Mouse (Mus musculus) gastrocnemius, adult 8-10 months (tissue): Measurements from ENCODE around the gene Ccdc62. TPM values are rescaled to one million over a fixed set of nuclear protein-coding genes. Genes with fewer than 3 reads are reported as not detected.

Experiments
- DNase-seq, 2 experiments: peaks; one replicate each; pipeline ENCODE4 v3.0.0; 2022; ENCODE audit warnings: low spot score in 2 of 2
- total RNA-seq, 4 experiments: library from RNA; stranded (reverse); gene quantifications; 2 replicates each; pipeline ENCODE4 v1.2.4; 2022

Gene Ccdc62
- total RNA-seq, 4 experiments from 2014 or later: 0.56 to 2.1 (median 1.3) TPM

- DNase-seq: no peak
Measured at GRCm38 (mm10) chr5:124001274-124001673, 70.8 kb downstream of the Ccdc62 start.

DNA sequence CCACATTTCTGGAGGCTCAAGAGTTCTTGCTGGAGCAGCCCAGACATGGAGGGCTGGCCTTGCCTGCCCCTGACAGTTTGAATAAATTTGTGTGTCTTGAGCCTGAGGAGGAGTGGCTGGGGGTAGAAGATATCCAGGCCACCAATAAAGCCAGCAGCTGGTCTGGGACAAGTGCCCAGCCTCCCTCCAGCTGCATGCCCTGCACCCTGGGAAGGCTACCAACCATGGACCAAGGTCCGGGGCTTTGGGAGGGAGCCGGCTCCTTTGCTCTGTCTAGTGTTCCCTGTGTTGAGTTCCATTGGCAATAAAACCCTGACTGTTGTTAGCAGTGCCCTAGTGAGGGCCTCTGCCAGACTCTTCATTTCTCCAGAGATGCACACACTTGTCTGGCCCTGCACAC lies 72.4 kb downstream of the Ccdc62 start:
- DNase-seq: peak in 1 of 2 experiments; percentile 65

DNA sequence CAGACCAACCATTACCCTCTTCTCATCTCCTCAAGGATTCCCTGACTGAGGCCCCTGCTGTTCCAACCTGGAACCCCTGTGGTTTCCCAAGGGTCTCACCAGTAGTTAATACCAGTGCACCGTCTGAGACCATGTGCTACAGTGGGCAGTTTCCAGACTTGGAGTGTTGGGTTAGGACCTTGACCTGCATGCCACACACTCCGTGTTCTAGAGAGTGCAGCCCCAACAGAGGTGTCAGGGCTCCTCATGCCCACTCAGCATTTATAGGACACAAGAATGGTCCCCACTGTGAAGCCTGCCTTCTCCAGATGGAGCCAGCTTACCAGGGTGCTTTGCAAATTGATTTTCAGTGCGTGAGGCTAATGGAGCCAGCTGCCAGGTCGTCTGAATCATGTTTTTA lies 72.9 kb downstream of the Ccdc62 start:
- no peak for DNase-seq

DNA sequence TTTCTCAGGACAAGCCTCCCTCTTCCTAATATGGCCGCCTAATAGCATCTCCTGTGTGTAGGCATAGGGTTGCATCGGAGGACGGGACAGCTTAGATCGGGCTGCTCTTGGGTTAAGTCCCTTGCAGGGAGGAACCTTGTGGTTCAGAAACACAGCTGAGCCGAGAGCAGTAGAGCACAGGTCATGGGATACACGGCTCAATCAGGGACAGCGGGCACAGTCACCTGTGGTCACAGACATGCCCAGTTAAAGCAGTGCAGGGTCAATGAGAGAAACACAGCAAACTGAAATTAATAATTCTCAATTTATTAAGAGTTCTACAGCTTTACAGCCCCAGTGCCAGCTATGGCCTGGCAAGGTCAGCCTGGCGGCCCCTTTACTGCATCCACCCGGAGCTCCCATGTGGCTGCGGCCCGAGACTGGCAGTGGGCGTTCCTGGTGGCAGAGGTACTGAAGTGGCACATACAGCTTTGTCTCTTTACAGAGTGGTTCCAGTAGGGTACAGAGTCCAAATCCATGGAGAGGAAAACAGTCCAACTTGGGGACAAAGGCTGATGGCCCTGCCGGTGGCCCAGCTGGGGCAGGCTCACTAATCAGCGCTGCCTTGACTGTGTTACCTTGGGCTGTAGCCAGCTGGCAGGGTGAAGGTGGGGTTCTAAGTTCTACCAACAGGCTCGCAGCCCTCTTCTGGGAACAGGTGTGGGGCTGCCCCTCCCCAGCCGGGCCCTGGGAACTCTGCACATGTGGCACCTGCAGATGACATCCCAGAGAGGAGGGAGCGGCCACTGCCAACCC lies 74.1 kb downstream of the Ccdc62 start:
- no peak for DNase-seq

GRCm38 (mm10) chr5:124005151-124005500 lies 74.6 kb downstream of the Ccdc62 start:
- no peak for DNase-seq

- DNase-seq: no peak
Measured at GRCm38 (mm10) chr5:124005591-124005990, 75.1 kb downstream of the Ccdc62 start.

- DNase-seq: no peak
Measured at GRCm38 (mm10) chr5:124006082-124006873, 75.8 kb downstream of the Ccdc62 start.

- DNase-seq: no peak
Measured at GRCm38 (mm10) chr5:124006891-124007491, 76.5 kb downstream of the Ccdc62 start.

GRCm38 (mm10) chr5:124010077-124010476 lies 79.6 kb downstream of the Ccdc62 start:
- no peak for DNase-seq

GRCm38 (mm10) chr5:124010910-124011655 lies 80.6 kb downstream of the Ccdc62 start:
- no peak for DNase-seq

- DNase-seq: no peak
Measured at GRCm38 (mm10) chr5:124011927-124012326, 81.4 kb downstream of the Ccdc62 start.

GRCm38 (mm10) chr5:124012885-124013284 lies 82.4 kb downstream of the Ccdc62 start:
- DNase-seq: no peak

- DNase-seq: no peak
Measured at GRCm38 (mm10) chr5:124013747-124014146, 83.3 kb downstream of the Ccdc62 start.

DNA sequence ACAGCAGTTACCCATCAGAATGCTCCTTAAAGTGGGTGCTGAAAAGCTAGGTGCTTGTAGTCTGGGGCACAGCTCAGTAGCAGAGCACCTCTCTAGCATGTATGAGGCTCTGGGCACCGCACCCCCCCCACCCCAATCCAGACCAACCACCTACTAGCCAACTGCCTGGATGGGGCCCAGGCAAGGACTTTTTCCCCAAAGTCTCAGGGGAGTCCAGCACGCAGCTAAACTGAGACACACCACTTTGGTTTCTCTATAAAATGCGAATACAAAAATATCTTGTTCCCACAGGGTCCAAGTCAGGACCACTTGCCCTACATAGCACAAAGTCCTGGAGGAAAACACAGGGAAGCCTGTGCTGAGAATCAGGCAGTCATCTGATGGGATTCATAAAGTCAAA lies 83.7 kb downstream of the Ccdc62 start:
- no peak for DNase-seq

GRCm38 (mm10) chr5:124014791-124015251 lies 84.3 kb downstream of the Ccdc62 start:
- no peak for DNase-seq

DNA sequence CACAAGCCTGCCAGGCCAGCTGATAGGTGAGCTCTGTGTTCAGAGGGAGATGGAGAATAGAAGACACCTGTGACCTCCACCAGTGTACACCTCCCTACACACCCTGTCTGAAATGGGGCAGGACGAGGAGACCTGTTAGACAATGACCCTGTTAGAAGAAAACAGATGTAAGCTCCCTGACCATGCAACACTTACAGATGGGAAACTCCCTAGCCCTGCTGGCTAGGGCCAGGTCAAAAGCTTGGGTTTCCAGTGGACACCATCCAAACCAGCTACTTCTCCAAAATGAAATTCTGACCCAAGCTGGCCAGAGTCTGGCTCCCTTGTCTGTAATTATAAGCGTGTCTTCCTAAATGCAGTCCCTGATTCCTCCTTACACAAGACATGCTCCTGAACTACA lies 85.2 kb downstream of the Ccdc62 start:
- DNase-seq: no peak

GRCm38 (mm10) chr5:124016291-124016821 lies 85.9 kb downstream of the Ccdc62 start:
- DNase-seq: no peak

DNA sequence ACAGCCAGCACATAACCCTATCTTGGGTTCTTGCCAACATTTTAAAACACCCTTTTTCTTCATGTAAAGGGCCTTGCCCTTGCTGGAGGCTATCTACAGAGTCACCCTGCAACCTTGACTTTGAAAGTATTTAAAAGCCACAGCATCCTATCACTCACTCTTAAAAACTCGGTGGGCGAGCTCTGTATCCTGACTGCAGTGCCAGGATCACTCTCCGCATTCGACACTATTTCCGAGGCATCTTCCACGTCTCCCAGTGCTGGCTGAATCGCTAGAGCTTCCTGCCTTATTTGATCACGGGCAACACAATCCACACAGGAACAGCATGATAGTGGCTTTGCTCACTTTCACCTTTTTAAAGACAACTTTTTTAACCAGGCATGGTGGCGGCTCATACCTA lies 87.5 kb downstream of the Ccdc62 start:
- DNase-seq: no peak

GRCm38 (mm10) chr5:124018651-124019050 lies 88.2 kb downstream of the Ccdc62 start:
- no peak for DNase-seq
